Mouse (Mus musculus) right cerebral cortex, adult 2 months (tissue): ENCODE measurements around the gene Hadh.

ENCODE experiments used
- DNase-seq, 2 experiments: peaks; one replicate each; pipeline ENCODE4 v3.0.0; 2021 to 2022; ENCODE audit warnings: low spot score in 2 of 2

The Hadh gene

GRCm38 (mm10) chr3:131271559-131272373 lies at the start of gene Hadh:
TSS of gene Hadh (minus strand) at chr3:131272101.
- peak; percentile 67 to 73 for DNase-seq

GRCm38 (mm10) chr3:131320184-131320583 lies 48.3 kb upstream of the Hadh start:
- DNase-seq: peak; percentile 81 to 87

- DNase-seq: no peak
Observed at GRCm38 (mm10) chr3:131318211-131318610, 46.3 kb upstream of the Hadh start.

GRCm38 (mm10) chr3:131317126-131317525 lies 45.2 kb upstream of the Hadh start:
- DNase-seq: no peak

GRCm38 (mm10) chr3:131315957-131316510 lies 44.1 kb upstream of the Hadh start:
- DNase-seq: no peak

- no peak for DNase-seq
Observed at GRCm38 (mm10) chr3:131312340-131312739, 40.4 kb upstream of the Hadh start.

GRCm38 (mm10) chr3:131310572-131310971 lies 38.7 kb upstream of the Hadh start:
- no peak for DNase-seq

- DNase-seq: no peak
Observed at GRCm38 (mm10) chr3:131307811-131308210, 35.9 kb upstream of the Hadh start.

GRCm38 (mm10) chr3:131306255-131306654 lies 34.4 kb upstream of the Hadh start:
- DNase-seq: no peak

GRCm38 (mm10) chr3:131303320-131303714 lies 31.4 kb upstream of the Hadh start:
- no peak for DNase-seq

GRCm38 (mm10) chr3:131302452-131303319 lies 30.8 kb upstream of the Hadh start, which contains the start of gene Cyp2u1:
TSS of gene Cyp2u1 (minus strand) at chr3:131303227.
- peak; percentile 90 to 95 for DNase-seq

- no peak for DNase-seq
Observed at GRCm38 (mm10) chr3:131299908-131300307, 28.0 kb upstream of the Hadh start.

GRCm38 (mm10) chr3:131299078-131299477 lies 27.2 kb upstream of the Hadh start:
- DNase-seq: no peak

GRCm38 (mm10) chr3:131296893-131297292 lies 25.0 kb upstream of the Hadh start:
- no peak for DNase-seq

GRCm38 (mm10) chr3:131295513-131296200 lies 23.8 kb upstream of the Hadh start:
- no peak for DNase-seq

- DNase-seq: no peak
Observed at GRCm38 (mm10) chr3:131294503-131294902, 22.6 kb upstream of the Hadh start.

GRCm38 (mm10) chr3:131292959-131293358 lies 21.1 kb upstream of the Hadh start:
- no peak for DNase-seq

GRCm38 (mm10) chr3:131292349-131292748 lies 20.4 kb upstream of the Hadh start:
- no peak for DNase-seq

GRCm38 (mm10) chr3:131291890-131292289 lies 20.0 kb upstream of the Hadh start:
- DNase-seq: no peak

- DNase-seq: no peak
Observed at GRCm38 (mm10) chr3:131274151-131274550, 2.2 kb upstream of the Hadh start.

- no peak for DNase-seq
Observed at GRCm38 (mm10) chr3:131272374-131273100, 636 bp upstream of the Hadh start.
